Mouse (Mus musculus): ENCODE data around the gene Sos1. TPM values are rescaled to one million over a fixed set of nuclear protein-coding genes. Genes with fewer than 3 reads are reported as not detected.

Gene Sos1
- total and polyA plus RNA-seq, 2 experiments from 2014 or later: 7.2 to 29.0 TPM

DNA sequence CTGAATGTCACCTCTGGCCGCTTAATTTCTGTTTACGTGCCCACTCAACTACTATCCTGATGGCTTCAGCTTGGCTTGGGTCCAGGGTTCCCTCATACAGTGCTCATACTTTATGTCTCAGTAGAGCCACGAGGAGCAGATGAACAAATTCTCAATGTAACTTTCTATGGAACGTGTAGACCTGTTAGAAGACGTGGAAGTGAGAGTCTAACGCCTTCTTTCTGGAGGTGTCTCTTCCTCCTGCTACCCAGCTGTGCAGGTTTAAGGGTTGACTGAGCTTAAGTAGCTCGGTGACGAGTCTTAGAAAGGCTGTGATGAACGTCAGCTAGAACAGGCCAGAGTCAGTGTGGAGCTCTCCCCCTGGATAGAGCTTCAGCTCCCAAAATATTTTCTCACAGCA lies 111.6 kb downstream of the Sos1 start:
- no peak overlapping the region for H3K27ac ChIP-seq (ENCODE audit: low read depth, low read length)
- ATAC-seq (ENCODE audit: low FRiP score): no peak
- H3K4me2 ChIP-seq (ENCODE audit: low read depth, low read length, poor library complexity, severe bottlenecking): no peak overlapping the region
- 0 out of 2 replicates have a peak, but pooled peaks cover under 1% of the 10 kb centered on the region for H3K4me1 ChIP-seq (ENCODE audit: insufficient read depth, low read length)
- WGBS: 84% methylated on average over 9 of the region's 9 CpGs
- H3K9ac ChIP-seq (replicated peaks; ENCODE audit: low read length, poor library complexity, severe bottlenecking): no peak overlapping the region
- TF ChIP-seq CTCF (IDR thresholded peaks at IDR 0.05): no peak
- no peak overlapping the region for H3K4me3 ChIP-seq (ENCODE audit: low read depth, low read length)
- H3K27me3 ChIP-seq (ENCODE audit: insufficient read depth, low read length): no peaks in the 10 kb centered on the region
- DNase-seq (ENCODE audit: low spot score): no peak
- H3K9me3 ChIP-seq (ENCODE audit: low read length): no peaks in the 10 kb centered on the region
- no peaks in the 10 kb centered on the region for H3K36me3 ChIP-seq (ENCODE audit: insufficient read depth, low read length)

DNA sequence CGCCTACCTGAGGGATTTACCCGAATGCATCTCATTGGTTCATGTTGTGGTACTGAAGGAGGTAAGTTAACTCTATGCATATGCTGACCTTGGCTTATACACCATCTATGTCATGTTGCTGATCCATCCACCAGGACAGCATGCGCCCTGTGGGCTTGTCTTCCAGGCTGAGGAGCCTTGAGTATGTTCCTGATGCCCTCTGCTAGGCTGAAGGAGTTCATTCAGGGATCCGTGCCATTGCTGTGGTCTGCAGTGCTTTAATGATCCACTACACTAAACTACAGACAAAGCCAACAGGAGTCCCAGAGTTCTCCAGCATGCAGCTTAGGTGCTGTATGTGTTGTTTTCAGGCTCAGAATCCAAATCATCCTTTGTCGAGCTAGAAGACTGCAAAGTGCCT lies 113.0 kb downstream of the Sos1 start:
- 93% methylated on average over 5 of the region's 5 CpGs for WGBS

DNA sequence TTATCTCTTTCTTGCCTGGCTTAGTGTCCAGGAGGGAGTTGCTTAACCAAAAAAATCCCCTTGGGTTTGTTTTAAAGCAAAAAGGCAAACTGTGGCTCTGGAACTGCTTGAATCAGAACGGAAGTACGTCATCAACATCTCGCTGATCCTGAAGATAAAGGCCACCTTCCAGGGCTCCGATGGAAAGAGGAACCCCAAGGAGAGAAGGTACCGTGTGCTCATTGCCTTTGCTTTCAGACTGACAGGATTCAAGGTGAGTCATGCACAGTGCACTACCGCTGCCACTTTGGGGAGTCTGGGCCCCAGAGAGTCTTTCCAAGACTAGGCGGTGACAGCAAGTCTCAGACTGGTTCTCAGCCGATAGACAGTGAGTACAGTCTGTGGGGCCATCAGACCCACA lies 120.0 kb downstream of the Sos1 start:
- no peak overlapping the region for H3K4me3 ChIP-seq (ENCODE audit: low read depth, low read length)
- no peak for TF ChIP-seq CTCF (IDR thresholded peaks at IDR 0.05)
- H3K4me2 ChIP-seq (ENCODE audit: low read depth, low read length, poor library complexity, severe bottlenecking): no peak overlapping the region
- H3K27me3 ChIP-seq (ENCODE audit: insufficient read depth, low read length): no peaks in the 10 kb centered on the region
- DNase-seq (ENCODE audit: low spot score): no peak
- H3K9me3 ChIP-seq (ENCODE audit: low read length): no peaks in the 10 kb centered on the region
- 89% methylated on average over 8 of the region's 8 CpGs for WGBS
- H3K9ac ChIP-seq (replicated peaks; ENCODE audit: low read length, poor library complexity, severe bottlenecking): no peak overlapping the region
- no peak for ATAC-seq (ENCODE audit: low FRiP score)
- H3K27ac ChIP-seq (ENCODE audit: low read depth, low read length): no peak overlapping the region
- H3K4me1 ChIP-seq (ENCODE audit: insufficient read depth, low read length): no peaks in the 10 kb centered on the region
- no peaks in the 10 kb centered on the region for H3K36me3 ChIP-seq (ENCODE audit: insufficient read depth, low read length)

More for the DNA sequence above, 113.0 kb downstream of the Sos1 start:
- Histone ChIP-seq H3K9me3 (ENCODE audit: low read length) (no peaks in the 10 kb centered on the region), H3K36me3 (ENCODE audit: insufficient read depth, low read length) (no peaks in the 10 kb centered on the region), H3K27me3 (ENCODE audit: insufficient read depth, low read length) (no peaks in the 10 kb centered on the region), H3K9ac (replicated peaks; ENCODE audit: low read length, poor library complexity, severe bottlenecking) (no peak overlapping the region), H3K4me3 (ENCODE audit: low read depth, low read length) (no peak overlapping the region), H3K4me2 (ENCODE audit: low read depth, low read length, poor library complexity, severe bottlenecking) (no peak overlapping the region), H3K27ac (ENCODE audit: low read depth, low read length) (no peak overlapping the region), H3K4me1 (ENCODE audit: insufficient read depth, low read length) (no peaks in the 10 kb centered on the region)
- DNase-seq (ENCODE audit: low spot score) (no peak), ATAC-seq (ENCODE audit: low FRiP score) (no peak)
- no peak for TF ChIP-seq CTCF (IDR thresholded peaks at IDR 0.05)

DNA sequence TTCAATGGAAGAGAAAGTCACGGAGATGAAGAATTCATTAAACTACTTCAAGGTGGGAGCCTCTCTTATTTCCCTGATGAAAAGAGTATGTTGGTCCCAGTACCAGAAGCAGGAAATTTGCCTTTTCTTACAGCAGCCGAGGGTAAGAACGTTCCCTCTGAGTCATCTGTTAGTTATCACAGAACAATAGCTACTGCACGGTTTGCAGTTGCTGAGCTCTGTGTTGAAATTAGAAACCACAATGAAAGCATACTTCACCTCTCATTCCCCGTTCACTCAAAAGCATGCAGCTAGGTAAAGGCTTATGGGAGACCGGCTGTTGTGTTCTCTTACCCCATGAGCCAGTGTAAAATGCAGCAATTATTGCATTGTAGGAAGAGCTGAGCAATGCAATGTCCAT lies 133.0 kb downstream of the Sos1 start:
- Histone ChIP-seq H3K9me3 (ENCODE audit: low read length) (no peaks in the 10 kb centered on the region), H3K4me2 (ENCODE audit: low read depth, low read length, poor library complexity, severe bottlenecking) (no peak overlapping the region), H3K4me3 (ENCODE audit: low read depth, low read length) (no peak overlapping the region), H3K36me3 (ENCODE audit: insufficient read depth, low read length) (no peaks in the 10 kb centered on the region), H3K27me3 (ENCODE audit: insufficient read depth, low read length) (no peaks in the 10 kb centered on the region), H3K27ac (ENCODE audit: low read depth, low read length) (no peak overlapping the region), H3K4me1 (ENCODE audit: insufficient read depth, low read length) (no peaks in the 10 kb centered on the region), H3K9ac (replicated peaks; ENCODE audit: low read length, poor library complexity, severe bottlenecking) (no peak overlapping the region)
- 47% methylated on average over 6 of the region's 6 CpGs for WGBS
- no peak for ATAC-seq (ENCODE audit: low FRiP score)
- no peak for TF ChIP-seq CTCF (IDR thresholded peaks at IDR 0.05)
- no peak for DNase-seq (ENCODE audit: low spot score)

DNA sequence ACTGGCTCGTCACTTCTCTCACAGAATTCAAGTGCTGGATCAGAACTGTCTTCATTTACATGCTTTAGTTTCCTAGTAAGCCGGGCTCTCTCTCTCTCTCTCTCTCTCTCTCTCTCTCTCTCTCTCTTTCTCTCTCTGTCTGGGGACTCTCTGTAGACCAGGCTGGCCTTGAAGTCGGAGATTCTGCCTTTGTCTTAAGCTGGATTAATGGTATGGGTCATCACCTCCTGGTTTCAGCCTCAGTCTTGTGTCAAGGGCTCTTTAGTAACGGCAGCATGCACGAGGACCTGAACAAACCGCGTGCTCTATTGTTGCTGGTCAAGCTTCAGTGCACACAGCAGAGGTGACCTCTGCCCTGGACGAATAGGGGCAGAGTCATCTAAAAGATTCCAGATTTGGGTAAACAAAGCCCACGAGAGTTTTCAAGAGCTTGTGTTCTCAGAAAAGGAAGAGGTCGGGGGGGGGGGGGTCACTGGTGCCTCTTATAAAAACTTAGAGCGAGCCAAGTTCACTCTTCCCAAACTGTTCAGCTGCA lies 133.6 kb downstream of the Sos1 start:
- Histone ChIP-seq H3K9ac (replicated peaks; ENCODE audit: low read length, poor library complexity, severe bottlenecking) (no peak overlapping the region), H3K36me3 (ENCODE audit: insufficient read depth, low read length) (no peaks in the 10 kb centered on the region), H3K27me3 (ENCODE audit: insufficient read depth, low read length) (no peaks in the 10 kb centered on the region), H3K4me1 (ENCODE audit: insufficient read depth, low read length) (no peaks in the 10 kb centered on the region), H3K4me3 (ENCODE audit: low read depth, low read length) (no peak overlapping the region), H3K27ac (ENCODE audit: low read depth, low read length) (no peak overlapping the region), H3K9me3 (ENCODE audit: low read length) (no peaks in the 10 kb centered on the region), H3K4me2 (ENCODE audit: low read depth, low read length, poor library complexity, severe bottlenecking) (no peak overlapping the region)
- no peak for TF ChIP-seq CTCF (IDR thresholded peaks at IDR 0.05)
- ATAC-seq (ENCODE audit: low FRiP score) (no peak), DNase-seq (ENCODE audit: low spot score) (no peak)
- 20% methylated on average over 11 of the region's 11 CpGs for whole genome bisulfite sequencing

DNA sequence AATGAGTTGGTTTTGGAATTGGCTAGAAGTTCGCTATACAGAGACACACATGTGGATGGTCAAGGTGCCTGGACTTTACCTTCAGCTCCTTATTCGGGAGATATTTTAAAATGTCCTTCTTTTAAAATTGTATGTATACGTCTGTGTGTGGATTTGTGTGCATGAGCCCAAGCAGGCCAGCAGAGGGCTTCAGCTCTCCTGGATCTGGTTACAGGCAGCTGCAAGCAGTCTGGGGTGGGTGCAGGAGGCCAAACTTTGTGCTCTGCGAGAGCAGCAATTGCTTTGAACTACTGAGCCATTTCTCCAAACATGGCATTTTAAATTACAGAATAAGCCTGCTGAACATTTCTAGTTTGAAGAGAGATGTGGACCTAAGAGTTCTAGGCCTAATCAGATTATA lies 135.0 kb downstream of the Sos1 start:
- Histone ChIP-seq H3K9me3 (ENCODE audit: low read length) (no peaks in the 10 kb centered on the region), H3K4me2 (ENCODE audit: low read depth, low read length, poor library complexity, severe bottlenecking) (no peak overlapping the region), H3K27me3 (ENCODE audit: insufficient read depth, low read length) (no peaks in the 10 kb centered on the region), H3K4me1 (ENCODE audit: insufficient read depth, low read length) (no peaks in the 10 kb centered on the region), H3K27ac (ENCODE audit: low read depth, low read length) (no peak overlapping the region), H3K36me3 (ENCODE audit: insufficient read depth, low read length) (no peaks in the 10 kb centered on the region), H3K9ac (replicated peaks; ENCODE audit: low read length, poor library complexity, severe bottlenecking) (no peak overlapping the region), H3K4me3 (ENCODE audit: low read depth, low read length) (no peak overlapping the region)
- ATAC-seq (ENCODE audit: low FRiP score) (no peak), DNase-seq (ENCODE audit: low spot score) (peak; percentile 45)
- TF ChIP-seq CTCF (IDR thresholded peaks at IDR 0.05): peak; percentile 63
- 82% methylated on average over 4 of the region's 4 CpGs for WGBS

Other genes starting within 250 kb of the Sos1 start
- 14.8 and 18.6 TPM in 2 replicates for gene Morn2, start 190.2 kb downstream of the Sos1 start, total RNA-seq (2014; rRNA removed)
- gene Morn2, start 190.2 kb downstream of the Sos1 start, polyA plus RNA-seq (2015; fragmentation: Nextera tagmentation; extraction: Ambion mirVana): 50.0 and 52.5 TPM in 2 replicates
- gene Dhx57, start 190.0 kb downstream of the Sos1 start, total RNA-seq (2014; rRNA removed): 64.5 and 72.3 TPM in 2 replicates
- 34.7 and 36.9 TPM in 2 replicates for gene Dhx57, start 190.0 kb downstream of the Sos1 start, polyA plus RNA-seq (2015; fragmentation: Nextera tagmentation; extraction: Ambion mirVana)
- gene Arhgef33, start 173.0 kb downstream of the Sos1 start, total RNA-seq (2014; rRNA removed): 3.0 and 7.7 TPM in 2 replicates
- gene Arhgef33, start 173.0 kb downstream of the Sos1 start, polyA plus RNA-seq (2015; fragmentation: Nextera tagmentation; extraction: Ambion mirVana): 2.0 and 2.2 TPM in 2 replicates
- not detected in 2 replicates for gene Gm10190, start 106.9 kb downstream of the Sos1 start, total RNA-seq (2014; rRNA removed)
- gene Gm10190, start 106.9 kb downstream of the Sos1 start, polyA plus RNA-seq (2015; fragmentation: Nextera tagmentation; extraction: Ambion mirVana): 1.8 and 5.0 TPM in 2 replicates
- 6.9 and 7.9 TPM in 2 replicates for gene Cdkl4, start 97.4 kb upstream of the Sos1 start, total RNA-seq (2014; rRNA removed)
- 5.4 and 6.0 TPM in 2 replicates for gene Cdkl4, start 97.4 kb upstream of the Sos1 start, polyA plus RNA-seq (2015; fragmentation: Nextera tagmentation; extraction: Ambion mirVana)
- 60.9 and 64.5 TPM in 2 replicates for gene Map4k3, start 248.0 kb upstream of the Sos1 start, total RNA-seq (2014; rRNA removed)
- 16.9 and 17.3 TPM in 2 replicates for gene Map4k3, start 248.0 kb upstream of the Sos1 start, polyA plus RNA-seq (2015; fragmentation: Nextera tagmentation; extraction: Ambion mirVana)

Measured in midbrain, postnatal 0 days (tissue).